Comparison of ENCODE assay signal across 9 mouse cellular contexts in the genomic region with DNA sequence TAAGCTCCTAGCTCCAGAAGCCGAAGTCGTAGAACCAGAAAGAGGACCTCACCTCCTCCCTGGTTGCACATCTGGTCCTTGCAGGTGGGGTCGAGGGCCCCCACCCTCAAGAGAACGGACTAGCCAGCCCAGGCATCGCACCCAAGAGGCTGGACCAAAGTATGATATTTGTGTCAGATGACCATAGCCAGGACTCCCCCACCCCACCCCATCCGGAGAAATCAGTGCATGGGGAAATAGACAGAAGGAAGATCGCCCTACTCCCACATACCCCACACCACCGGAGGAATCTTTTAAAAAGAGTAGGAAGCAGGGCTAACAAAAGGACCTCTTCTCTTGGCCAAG. TPM values are rescaled to one million over a fixed set of nuclear protein-coding genes. Genes with fewer than 3 reads are reported as not detected.
DNase-seq lines count a peak whose midpoint lies in the region; ATAC-seq and TF ChIP-seq lines count a peak whose summit lies in the region.
"Had no signal": no experiment of that assay in that cellular context is flagged by ENCODE, and none has a peak within 500 bp of the region (broad histone marks: within the 10 kb centered on the region; RNA-seq: fewer than 3 reads in every experiment).

No protein-coding gene starts in this region.

- no peak for TF ChIP-seq CTCF in ES-Bruce4 (IDR thresholded peaks at IDR 0.05; ENCODE audit: low read depth, low read length)
- TF ChIP-seq CTCF in heart, postnatal 0 days (IDR thresholded peaks at IDR 0.05; ENCODE audit: low read depth), result no peak

- peak overlapping the region; percentile 71 for H3K9ac ChIP-seq in heart, embryonic 12.5 days
- peak overlapping the region; percentile 19; the same call in 1 of the 2 replicates for H3K9ac ChIP-seq in ES-Bruce4 (ENCODE audit: low read depth, poor library complexity, severe bottlenecking)
- peak overlapping the region; percentile 61 for H3K9ac ChIP-seq in heart, postnatal 0 days (replicated peaks; ENCODE audit: low read depth, low read length)
- H3K9ac ChIP-seq in liver, embryonic 16.5 days (ENCODE audit: low read depth, low read length), result no peak overlapping the region

- no peak for TF ChIP-seq POLR2A in ES-Bruce4 (IDR thresholded peaks at IDR 0.05; ENCODE audit: insufficient read depth, low read length)

- no peak for ATAC-seq in heart, embryonic 12.5 days (ENCODE audit: insufficient number of reproducible peaks, low FRiP score)
- no peak for ATAC-seq in heart, postnatal 0 days (ENCODE audit: insufficient read depth, low read depth)
- no peak for ATAC-seq in liver, embryonic 16.5 days (ENCODE audit: low read depth)

- peak overlapping the region; percentile 87 for H3K27ac ChIP-seq in heart, embryonic 12.5 days (ENCODE audit: poor library complexity, severe bottlenecking)
- no peak overlapping the region for H3K27ac ChIP-seq in ES-Bruce4 (ENCODE audit: insufficient read depth, low read length)
- H3K27ac ChIP-seq in heart, postnatal 0 days (ENCODE audit: low read depth), result peak overlapping the region; percentile 98
- no peak overlapping the region for H3K27ac ChIP-seq in liver, embryonic 16.5 days (ENCODE audit: low read length)

- H3K36me3 ChIP-seq in heart, embryonic 12.5 days, result peaks cover 9% of the 10 kb centered on the region
- H3K36me3 ChIP-seq in ES-Bruce4 (ENCODE audit: control insufficient read depth, insufficient read depth, low read length, poor library complexity, severe bottlenecking), result no peaks in the 10 kb centered on the region
- peaks cover 3% of the 10 kb centered on the region for H3K36me3 ChIP-seq in heart, postnatal 0 days (replicated peaks; ENCODE audit: control insufficient read depth, insufficient read depth, low read length)
- H3K36me3 ChIP-seq in liver, embryonic 16.5 days (ENCODE audit: control insufficient read depth, insufficient read depth), result no peaks in the 10 kb centered on the region

- H3K27me3 ChIP-seq in heart, embryonic 12.5 days (replicated peaks), result peaks cover 34% of the 10 kb centered on the region
- H3K27me3 ChIP-seq in ES-Bruce4 (ENCODE audit: control insufficient read depth, insufficient read depth, low read length, poor library complexity, severe bottlenecking), result peaks cover 10% of the 10 kb centered on the region
- H3K27me3 ChIP-seq in heart, postnatal 0 days (ENCODE audit: control insufficient read depth, insufficient read depth, low read length), result no peaks in the 10 kb centered on the region
- H3K27me3 ChIP-seq in liver, embryonic 16.5 days (ENCODE audit: control insufficient read depth, insufficient read depth, low read depth, low read length), result peaks cover 62% of the 10 kb centered on the region

- no peak for TF ChIP-seq EP300 in ES-Bruce4 (IDR thresholded peaks at IDR 0.05; ENCODE audit: insufficient read depth, low read depth, low read length)
- TF ChIP-seq EP300 in heart, postnatal 0 days (IDR thresholded peaks at IDR 0.05; ENCODE audit: low read depth), result no peak

- intact Hi-C loops in heart, postnatal 14 days (cut with DNase I), result no loop called here

- H3K4me1 ChIP-seq in heart, embryonic 12.5 days (replicated peaks), result peaks cover 63% of the 10 kb centered on the region
- H3K4me1 ChIP-seq in ES-Bruce4 (ENCODE audit: control insufficient read depth, insufficient read depth, low read length), result no peaks in the 10 kb centered on the region
- peaks cover 22% of the 10 kb centered on the region for H3K4me1 ChIP-seq in heart, postnatal 0 days (ENCODE audit: control insufficient read depth, insufficient read depth)
- peaks cover 15% of the 10 kb centered on the region for H3K4me1 ChIP-seq in liver, embryonic 16.5 days (ENCODE audit: control insufficient read depth, low read depth, low read length)

- H3K4me3 ChIP-seq in heart, embryonic 12.5 days, result peak overlapping the region; percentile 54
- H3K4me3 ChIP-seq in ES-Bruce4 (ENCODE audit: low read depth, low read length), result peak overlapping the region; percentile 75
- H3K4me3 ChIP-seq in heart, postnatal 0 days (ENCODE audit: low read depth, low read length), result peak overlapping the region; percentile 61
- H3K4me3 ChIP-seq in liver, embryonic 16.5 days (ENCODE audit: low read depth, low read length), result no peak overlapping the region

- peak overlapping the region; percentile 81 for H3K4me2 ChIP-seq in heart, embryonic 12.5 days
- peak overlapping the region; percentile 82 for H3K4me2 ChIP-seq in heart, postnatal 0 days (ENCODE audit: low read depth, low read length)
- peak overlapping the region; percentile 82; the same call in 1 of the 2 replicates for H3K4me2 ChIP-seq in liver, embryonic 16.5 days (ENCODE audit: low read depth, low read length)

- WGBS in heart, embryonic 12.5 days, result 37% methylated on average over 8 of the region's 8 CpGs
- 25% methylated on average over 8 of the region's 8 CpGs for whole genome bisulfite sequencing in heart, postnatal 0 days
- WGBS in liver, embryonic 16.5 days (ENCODE audit: insufficient replicate concordance), result 32% methylated on average over 8 of the region's 8 CpGs

- DNase-seq in heart, postnatal 14 days, result no peak
- no peak for DNase-seq in heart, postnatal 0 days (ENCODE audit: low spot score)
- no peak for DNase-seq in urinary bladder, postnatal 36 days (ENCODE audit: low spot score in 2 of 2)
- no peak for DNase-seq in left cerebral cortex, adult 11 months (ENCODE audit: low spot score)
- DNase-seq in left cerebral cortex, adult 9 months (ENCODE audit: low spot score in 2 of 2), result no peak
- DNase-seq: thymus, postnatal 36 days had no signal

- no peaks in the 10 kb centered on the region for H3K9me3 ChIP-seq in heart, embryonic 12.5 days (replicated peaks)
- no peaks in the 10 kb centered on the region for H3K9me3 ChIP-seq in ES-Bruce4 (replicated peaks; ENCODE audit: control insufficient read depth, insufficient read depth, low read length, poor library complexity, severe bottlenecking)
- H3K9me3 ChIP-seq in heart, postnatal 0 days (replicated peaks; ENCODE audit: control insufficient read depth, low read length), result no peaks in the 10 kb centered on the region
- no peaks in the 10 kb centered on the region for H3K9me3 ChIP-seq in liver, embryonic 16.5 days (replicated peaks; ENCODE audit: control insufficient read depth, low read length)

RNA-seq across cellular contexts. Expression of a gene that starts 0.9 kb away (rescaled TPM):
- polyA plus RNA-seq in heart, embryonic 12.5 days (2016; fragmentation: Nextera tagmentation; extraction: Ambion mirVana), result 30.1 and 32.0 TPM in 2 replicates
- total RNA-seq in heart, postnatal 14 days (2021), result 100 to 1,000 TPM; 188 to 189 TPM
- 1.8 and 2.1 TPM in 2 replicates for polyA plus RNA-seq in ES-Bruce4 (2011; ENCODE audit: insufficient read depth, insufficient read length, low read depth, missing spikeins)
- 45.8 and 46.2 TPM in 2 replicates for total RNA-seq in heart, postnatal 0 days (2014; rRNA removed; ENCODE audit: low replicate concordance)
- 30.1 and 31.1 TPM in 2 replicates for polyA plus RNA-seq in heart, postnatal 0 days (2015; fragmentation: Nextera tagmentation; extraction: Ambion mirVana)
- polyA plus RNA-seq in liver, embryonic 16.5 days (2015; fragmentation: Nextera tagmentation; extraction: Ambion mirVana), result 0.16 and 0.45 TPM in 2 replicates

RNA-seq across cellular contexts. Expression of a gene that starts 26.4 kb away (rescaled TPM):
- polyA plus RNA-seq in heart, embryonic 12.5 days (2016; fragmentation: Nextera tagmentation; extraction: Ambion mirVana), result 3.7 and 4.8 TPM in 2 replicates
- total RNA-seq in heart, postnatal 14 days (2021), result 10 to 100 TPM; 10.6 to 10.9 TPM
- polyA plus RNA-seq in ES-Bruce4 (2011; ENCODE audit: insufficient read depth, insufficient read length, low read depth, missing spikeins), result 3.6 and 4.0 TPM in 2 replicates
- total RNA-seq in heart, postnatal 0 days (2014; rRNA removed; ENCODE audit: low replicate concordance), result 6.4 and 9.9 TPM in 2 replicates
- 2.6 and 2.7 TPM in 2 replicates for polyA plus RNA-seq in heart, postnatal 0 days (2015; fragmentation: Nextera tagmentation; extraction: Ambion mirVana)
- polyA plus RNA-seq in liver, embryonic 16.5 days (2015; fragmentation: Nextera tagmentation; extraction: Ambion mirVana), result 0.37 and 0.41 TPM in 2 replicates

RNA-seq across cellular contexts. Expression of a gene that starts 30.3 kb away (rescaled TPM):
- 9.3 and 10.2 TPM in 2 replicates for polyA plus RNA-seq in heart, embryonic 12.5 days (2016; fragmentation: Nextera tagmentation; extraction: Ambion mirVana)
- total RNA-seq in heart, postnatal 14 days (2021), result 10 to 100 TPM; 49.1 to 50.0 TPM
- polyA plus RNA-seq in ES-Bruce4 (2011; ENCODE audit: insufficient read depth, insufficient read length, low read depth, missing spikeins), result 56.5 and 63.6 TPM in 2 replicates
- total RNA-seq in heart, postnatal 0 days (2014; rRNA removed; ENCODE audit: low replicate concordance), result 57.7 and 63.4 TPM in 2 replicates
- polyA plus RNA-seq in heart, postnatal 0 days (2015; fragmentation: Nextera tagmentation; extraction: Ambion mirVana), result 5.5 and 6.2 TPM in 2 replicates
- 1.3 and 1.5 TPM in 2 replicates for polyA plus RNA-seq in liver, embryonic 16.5 days (2015; fragmentation: Nextera tagmentation; extraction: Ambion mirVana)

RNA-seq across cellular contexts. Expression of a gene that starts 51.8 kb away (rescaled TPM):
- polyA plus RNA-seq in heart, embryonic 12.5 days (2016; fragmentation: Nextera tagmentation; extraction: Ambion mirVana), result 0.72 and 1.4 TPM in 2 replicates
- 1 to 10 TPM; 2.0 to 2.7 TPM for total RNA-seq in heart, postnatal 14 days (2021)
- polyA plus RNA-seq in ES-Bruce4 (2011; ENCODE audit: insufficient read depth, insufficient read length, low read depth, missing spikeins), result not detected in 2 replicates
- total RNA-seq in heart, postnatal 0 days (2014; rRNA removed; ENCODE audit: low replicate concordance), result 2.1 and 4.4 TPM in 2 replicates
- polyA plus RNA-seq in heart, postnatal 0 days (2015; fragmentation: Nextera tagmentation; extraction: Ambion mirVana), result 0.86 and 1.2 TPM in 2 replicates
- polyA plus RNA-seq in liver, embryonic 16.5 days (2015; fragmentation: Nextera tagmentation; extraction: Ambion mirVana), result 3.9 and 5.1 TPM in 2 replicates

RNA-seq across cellular contexts. Expression of a gene that starts 52.7 kb away (rescaled TPM):
- 29.4 and 30.2 TPM in 2 replicates for polyA plus RNA-seq in heart, embryonic 12.5 days (2016; fragmentation: Nextera tagmentation; extraction: Ambion mirVana)
- total RNA-seq in heart, postnatal 14 days (2021), result 10 to 100 TPM in 1 of 2 experiments, 1 to 10 TPM in 1; 9.1 to 10.3 TPM
- 8.2 and 11.3 TPM in 2 replicates for polyA plus RNA-seq in ES-Bruce4 (2011; ENCODE audit: insufficient read depth, insufficient read length, low read depth, missing spikeins)
- total RNA-seq in heart, postnatal 0 days (2014; rRNA removed; ENCODE audit: low replicate concordance), result 13.3 and 14.5 TPM in 2 replicates
- 22.5 and 23.8 TPM in 2 replicates for polyA plus RNA-seq in heart, postnatal 0 days (2015; fragmentation: Nextera tagmentation; extraction: Ambion mirVana)
- polyA plus RNA-seq in liver, embryonic 16.5 days (2015; fragmentation: Nextera tagmentation; extraction: Ambion mirVana), result 3.4 and 3.7 TPM in 2 replicates

Comparison
In these comparisons a context has a peak if more than half of its experiments do, and no peak if none do; other contexts are left out.
1. H3K27ac ChIP-seq: peak in heart, embryonic 12.5 days (single experiment) and heart, postnatal 0 days (single experiment); none in ES-Bruce4 (single experiment) and liver, embryonic 16.5 days (single experiment).
2. Peak in every context shown above with its lines, with median percentiles within 50 percentile points of each other: H3K4me2 ChIP-seq.